Mouse (Mus musculus): ENCODE results near the gene Gm7945.
"Not testable (repeated sequence)": the region's sequence is repeated elsewhere in the genome, so short reads cannot be mapped to it uniquely, and the experiment has no call there.

The Gm7945 gene

GRCm38 (mm10) chr14:41386279-41386678 is at the start of gene Gm7945:
Gm7945 (minus strand) TSS chr14:41386379.
- not testable (repeated sequence) for DNase-seq (ENCODE audit: low read depth, low spot score)

GRCm38 (mm10) chr14:41425393-41426075 is 39.4 kb upstream of the Gm7945 start:
- peak; percentile 2 for DNase-seq (ENCODE audit: low read depth, low spot score)

- not testable (repeated sequence) for DNase-seq (ENCODE audit: low read depth, low spot score)
Measured at GRCm38 (mm10) chr14:41424694-41425093, 38.5 kb upstream of the Gm7945 start.

- not testable (repeated sequence) for DNase-seq (ENCODE audit: low read depth, low spot score)
Measured at GRCm38 (mm10) chr14:41408181-41408580, 22.0 kb upstream of the Gm7945 start, which contains the start of gene Gm6482. Gm6482 (minus strand) TSS chr14:41408281.

- not testable (repeated sequence) for DNase-seq (ENCODE audit: low read depth, low spot score)
Measured at GRCm38 (mm10) chr14:41348309-41348708, 37.9 kb downstream of the Gm7945 start, which contains the start of gene Gm5798. Gm5798 (plus strand) TSS chr14:41348609.

All from brain, adult 2 months (tissue).